Mouse (Mus musculus): ENCODE data around the gene Smcr8. TPM values are rescaled to one million over a fixed set of nuclear protein-coding genes. Genes with fewer than 3 reads are reported as not detected.
"Not testable (repeated sequence)": the region's sequence is repeated elsewhere in the genome, so short reads cannot be mapped to it uniquely, and the experiment has no call there.

Smcr8 gene
- polyA plus RNA-seq, 1 experiment from 2014 or later: 3.6 TPM

- no peaks in the 10 kb centered on the region for H3K27me3 ChIP-seq (ENCODE audit: control insufficient read depth, insufficient read depth, low read depth, low read length)
- H3K4me2 ChIP-seq (ENCODE audit: low read depth, low read length): no peak overlapping the region
- no peaks in the 10 kb centered on the region for H3K9me3 ChIP-seq (replicated peaks; ENCODE audit: control insufficient read depth, low read length)
- H3K4me3 ChIP-seq (ENCODE audit: low read depth, low read length): no peak overlapping the region
- peaks cover 6% of the 10 kb centered on the region; the same call in 1 of the 2 replicates for H3K36me3 ChIP-seq (ENCODE audit: control insufficient read depth, insufficient read depth)
- peaks cover 3% of the 10 kb centered on the region; the same call in 1 of the 2 replicates for H3K4me1 ChIP-seq (ENCODE audit: control insufficient read depth, low read depth, low read length)
- H3K9ac ChIP-seq (ENCODE audit: low read depth, low read length): no peak overlapping the region
- no peak overlapping the region for H3K27ac ChIP-seq (ENCODE audit: low read length)
- WGBS (ENCODE audit: insufficient replicate concordance): 72% methylated on average over 4 of the region's 4 CpGs
- ATAC-seq (ENCODE audit: low read depth): no peak
These were observed 22.7 kb downstream of the Smcr8 start for GRCm38 (mm10) chr11:60799977-60800376.

DNA sequence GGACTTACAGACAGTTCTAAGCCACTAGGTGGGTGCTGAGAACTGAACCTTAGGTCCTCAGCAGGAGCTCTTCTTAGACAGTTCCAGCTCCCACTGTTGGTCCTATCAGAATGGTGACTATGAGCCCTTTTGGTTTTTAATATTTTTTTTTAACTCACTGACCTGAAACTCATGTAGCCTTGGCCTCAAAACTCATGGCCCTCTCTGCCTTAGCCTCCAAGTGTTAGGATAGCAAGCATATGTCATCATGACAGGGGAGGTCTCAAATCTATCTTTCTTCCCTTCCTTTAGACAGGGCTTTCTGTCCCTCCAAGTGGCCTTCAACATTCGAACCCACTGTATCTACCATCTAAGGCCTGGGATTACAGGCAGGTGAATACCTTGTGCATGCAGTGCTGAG is 23.6 kb downstream of the Smcr8 start:
- no peaks in the 10 kb centered on the region for H3K27me3 ChIP-seq (ENCODE audit: control insufficient read depth, insufficient read depth, low read depth, low read length)
- peaks cover 3% of the 10 kb centered on the region; the same call in 1 of the 2 replicates for H3K4me1 ChIP-seq (ENCODE audit: control insufficient read depth, low read depth, low read length)
- ATAC-seq (ENCODE audit: low read depth): no peak
- H3K4me2 ChIP-seq (ENCODE audit: low read depth, low read length): no peak overlapping the region
- H3K9ac ChIP-seq (ENCODE audit: low read depth, low read length): no peak overlapping the region
- no peak overlapping the region for H3K27ac ChIP-seq (ENCODE audit: low read length)
- no peak overlapping the region for H3K4me3 ChIP-seq (ENCODE audit: low read depth, low read length)
- peaks cover 6% of the 10 kb centered on the region; the same call in 1 of the 2 replicates for H3K36me3 ChIP-seq (ENCODE audit: control insufficient read depth, insufficient read depth)
- WGBS (ENCODE audit: insufficient replicate concordance): 61% methylated on average over 1 of the region's 1 CpGs
- no peaks in the 10 kb centered on the region for H3K9me3 ChIP-seq (replicated peaks; ENCODE audit: control insufficient read depth, low read length)

GRCm38 (mm10) chr11:60808286-60809070 is 31.2 kb downstream of the Smcr8 start:
- H3K9me3 ChIP-seq (replicated peaks; ENCODE audit: control insufficient read depth, low read length): no peaks in the 10 kb centered on the region
- peaks cover 22% of the 10 kb centered on the region for H3K4me1 ChIP-seq (ENCODE audit: control insufficient read depth, low read depth, low read length)
- 0 out of 2 replicates have a peak, but pooled peaks have one; percentile 17 for ATAC-seq (ENCODE audit: low read depth)
- no peaks in the 10 kb centered on the region for H3K27me3 ChIP-seq (ENCODE audit: control insufficient read depth, insufficient read depth, low read depth, low read length)
- WGBS (ENCODE audit: insufficient replicate concordance): 42% methylated on average over 4 of the region's 4 CpGs
- no peak overlapping the region for H3K9ac ChIP-seq (ENCODE audit: low read depth, low read length)
- H3K27ac ChIP-seq (ENCODE audit: low read length): peak overlapping the region; percentile 78
- H3K36me3 ChIP-seq (ENCODE audit: control insufficient read depth, insufficient read depth): no peaks in the 10 kb centered on the region; the same call in 1 of the 2 replicates
- H3K4me3 ChIP-seq (ENCODE audit: low read depth, low read length): peak overlapping the region; percentile 42
- peak overlapping the region; percentile 78 for H3K4me2 ChIP-seq (ENCODE audit: low read depth, low read length)

DNA sequence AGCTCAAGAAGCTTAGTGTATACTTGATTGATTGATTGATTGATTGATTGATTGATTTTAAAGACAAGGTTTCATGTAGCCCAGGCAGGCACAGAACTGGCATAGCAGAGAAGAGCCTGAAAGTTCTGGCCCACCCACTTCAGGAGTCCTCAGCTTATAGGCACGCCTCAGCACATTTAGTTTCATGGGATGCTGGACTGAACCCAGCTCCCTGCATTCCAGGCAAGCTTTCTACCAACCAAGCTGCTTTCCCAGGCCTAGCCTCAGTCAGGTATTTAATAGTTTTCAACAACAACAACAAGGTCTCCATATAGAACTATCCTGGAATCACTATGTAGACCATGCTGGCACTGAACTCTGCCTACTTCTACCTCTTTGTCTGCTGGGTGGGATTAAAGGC is 32.2 kb downstream of the Smcr8 start:
- Histone ChIP-seq H3K9ac (ENCODE audit: low read depth, low read length) (peak overlapping the region; percentile 21; the same call in 1 of the 2 replicates), H3K36me3 (ENCODE audit: control insufficient read depth, insufficient read depth) (no peaks in the 10 kb centered on the region), H3K4me3 (ENCODE audit: low read depth, low read length) (peak overlapping the region; percentile 57), H3K9me3 (replicated peaks; ENCODE audit: control insufficient read depth, low read length) (no peaks in the 10 kb centered on the region), H3K4me2 (ENCODE audit: low read depth, low read length) (peak overlapping the region; percentile 78), H3K27me3 (ENCODE audit: control insufficient read depth, insufficient read depth, low read depth, low read length) (no peaks in the 10 kb centered on the region), H3K27ac (ENCODE audit: low read length) (0 out of 2 replicates have a peak overlapping the region, but pooled peaks have one; percentile 39), H3K4me1 (ENCODE audit: control insufficient read depth, low read depth, low read length) (peaks cover 19% of the 10 kb centered on the region)
- no peak for ATAC-seq (ENCODE audit: low read depth)
- 53% methylated on average over 1 of the region's 1 CpGs for WGBS (ENCODE audit: insufficient replicate concordance)

- peaks cover 19% of the 10 kb centered on the region for H3K4me1 ChIP-seq (ENCODE audit: control insufficient read depth, low read depth, low read length)
- H3K9me3 ChIP-seq (replicated peaks; ENCODE audit: control insufficient read depth, low read length): no peaks in the 10 kb centered on the region
- no peak for ATAC-seq (ENCODE audit: low read depth)
- no peaks in the 10 kb centered on the region for H3K36me3 ChIP-seq (ENCODE audit: control insufficient read depth, insufficient read depth)
- H3K9ac ChIP-seq (ENCODE audit: low read depth, low read length): peak overlapping the region; percentile 36; the same call in 1 of the 2 replicates
- H3K27ac ChIP-seq (ENCODE audit: low read length): peak overlapping the region; percentile 45
- peak overlapping the region; percentile 78 for H3K4me2 ChIP-seq (ENCODE audit: low read depth, low read length)
- H3K4me3 ChIP-seq (ENCODE audit: low read depth, low read length): peak overlapping the region; percentile 57
- H3K27me3 ChIP-seq (ENCODE audit: control insufficient read depth, insufficient read depth, low read depth, low read length): no peaks in the 10 kb centered on the region
- 5% methylated on average over 14 of the region's 14 CpGs for WGBS (ENCODE audit: insufficient replicate concordance)
These were observed 33.0 kb downstream of the Smcr8 start for GRCm38 (mm10) chr11:60810046-60810965.

GRCm38 (mm10) chr11:60811054-60811460 is 33.7 kb downstream of the Smcr8 start:
- H3K4me2 ChIP-seq (ENCODE audit: low read depth, low read length): peak overlapping the region; percentile 78
- 0% methylated on average over 29 of the region's 29 CpGs for WGBS (ENCODE audit: insufficient replicate concordance)
- H3K36me3 ChIP-seq (ENCODE audit: control insufficient read depth, insufficient read depth): no peaks in the 10 kb centered on the region
- peak; percentile 96 for ATAC-seq (ENCODE audit: low read depth)
- peak overlapping the region; percentile 45 for H3K27ac ChIP-seq (ENCODE audit: low read length)
- peak overlapping the region; percentile 57 for H3K4me3 ChIP-seq (ENCODE audit: low read depth, low read length)
- H3K9ac ChIP-seq (ENCODE audit: low read depth, low read length): peak overlapping the region; percentile 39; the same call in 1 of the 2 replicates
- peaks cover 19% of the 10 kb centered on the region for H3K4me1 ChIP-seq (ENCODE audit: control insufficient read depth, low read depth, low read length)
- H3K27me3 ChIP-seq (ENCODE audit: control insufficient read depth, insufficient read depth, low read depth, low read length): no peaks in the 10 kb centered on the region
- H3K9me3 ChIP-seq (replicated peaks; ENCODE audit: control insufficient read depth, low read length): no peaks in the 10 kb centered on the region

DNA sequence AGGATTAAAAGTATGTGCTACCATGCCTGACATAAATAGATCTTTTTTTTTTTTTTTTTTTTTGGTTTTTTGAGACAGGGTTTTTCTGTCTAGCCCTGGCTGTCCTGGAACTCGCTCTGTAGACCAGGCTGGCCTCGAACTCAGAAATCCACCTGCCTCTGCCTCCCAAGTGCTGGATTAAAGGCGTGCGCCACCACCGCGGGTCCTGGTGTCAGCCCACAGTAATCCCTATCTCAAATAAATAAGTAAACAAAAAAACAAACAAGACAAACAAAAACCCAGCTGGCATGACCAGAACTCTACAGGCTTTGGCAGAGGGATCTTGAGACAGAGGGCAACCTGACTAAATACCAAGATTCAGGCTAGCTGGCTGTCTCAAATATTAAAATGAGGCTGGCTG is 34.3 kb downstream of the Smcr8 start, which contains the start of gene Shmt1:
TSS of gene Shmt1 (minus strand) at position 101 of the 400 bp plus-strand sequence.
- not testable (repeated sequence) for H3K27me3 ChIP-seq (ENCODE audit: control insufficient read depth, insufficient read depth, low read depth, low read length); H3K9me3 ChIP-seq (replicated peaks; ENCODE audit: control insufficient read depth, low read length); ATAC-seq (ENCODE audit: low read depth); H3K36me3 ChIP-seq (ENCODE audit: control insufficient read depth, insufficient read depth)
- Histone ChIP-seq H3K9ac (ENCODE audit: low read depth, low read length) (peak within 1 kb of the TSS; percentile 39; the same call in 1 of the 2 replicates), H3K27ac (ENCODE audit: low read length) (peak within 1 kb of the TSS; percentile 45), H3K4me1 (ENCODE audit: control insufficient read depth, low read depth, low read length) (peaks cover 19% of the 10 kb centered on the region), H3K4me2 (ENCODE audit: low read depth, low read length) (peak within 1 kb of the TSS; percentile 78), H3K4me3 (ENCODE audit: low read depth, low read length) (peak within 1 kb of the TSS; percentile 57)
- WGBS (ENCODE audit: insufficient replicate concordance): 28% methylated on average over 6 of the region's 6 CpGs

GRCm38 (mm10) chr11:60816398-60816797 is 39.1 kb downstream of the Smcr8 start:
- Histone ChIP-seq H3K4me3 (ENCODE audit: low read depth, low read length) (no peak overlapping the region), H3K9me3 (replicated peaks; ENCODE audit: control insufficient read depth, low read length) (no peaks in the 10 kb centered on the region), H3K4me2 (ENCODE audit: low read depth, low read length) (no peak overlapping the region), H3K36me3 (ENCODE audit: control insufficient read depth, insufficient read depth) (no peaks in the 10 kb centered on the region), H3K27ac (ENCODE audit: low read length) (no peak overlapping the region), H3K4me1 (ENCODE audit: control insufficient read depth, low read depth, low read length) (no peaks in the 10 kb centered on the region; the same call in 1 of the 2 replicates), H3K9ac (ENCODE audit: low read depth, low read length) (no peak overlapping the region), H3K27me3 (ENCODE audit: control insufficient read depth, insufficient read depth, low read depth, low read length) (no peaks in the 10 kb centered on the region)
- 46% methylated on average over 5 of the region's 5 CpGs for WGBS (ENCODE audit: insufficient replicate concordance)
- no peak for ATAC-seq (ENCODE audit: low read depth)
